Mouse (Mus musculus) midbrain, postnatal 0 days (tissue): ENCODE measurements at regions not wholly inside any gene's neighbourhood (a gene's known extent, or its start where the extent isn't known, plus 50 kb on each side); places are given as distances from the start of the nearest gene placed in this dataset.

Source experiments
- ATAC-seq: fragments of 200-750 bp; cut with Nextera tagmentation; 2 replicates; pipeline ENCODE4 v1.8.0; 2017; ENCODE audit warnings: moderate number of reproducible peaks, mild to moderate bottlenecking, moderate TSS enrichment, moderate library complexity; ENCODE audit not compliant: low FRiP score
- DNase-seq: peaks from one replicate; pipeline ENCODE4 v3.0.0-alpha.2; 2015; ENCODE audit warnings: low spot score
- H3K27ac ChIP-seq: fragments of 300-500 bp; sonication (generic); 2 replicates; pipeline ENCODE4 v1.5.1; 2014; ENCODE audit warnings: low read depth, mild to moderate bottlenecking, low read length, mixed read lengths
- H3K27me3 ChIP-seq: fragments of 300-500 bp; sonication (generic); 2 replicates; pipeline ENCODE4 v1.6.1; 2014; ENCODE audit warnings: low read length, control low read depth, mixed read lengths; ENCODE audit not compliant: insufficient read depth
- H3K36me3 ChIP-seq: fragments of 300-500 bp; sonication (generic); 2 replicates; pipeline ENCODE4 v1.6.1; 2014; ENCODE audit warnings: low read length, control low read depth, mixed read lengths; ENCODE audit not compliant: insufficient read depth
- H3K4me1 ChIP-seq: fragments of 300-500 bp; sonication (generic); 2 replicates; pipeline ENCODE4 v1.6.1; 2014; ENCODE audit warnings: mild to moderate bottlenecking, control low read depth, antibody characterized with exemption, low read length, mixed read lengths; ENCODE audit not compliant: insufficient read depth
- H3K4me2 ChIP-seq: fragments of 300-500 bp; sonication (generic); 2 replicates; pipeline ENCODE4 v1.6.1; 2014; ENCODE audit warnings: low read depth, mild to moderate bottlenecking, low read length, mixed read lengths; ENCODE audit not compliant: poor library complexity, severe bottlenecking
- H3K4me3 ChIP-seq: fragments of 300-500 bp; sonication (generic); 2 replicates; pipeline ENCODE4 v1.5.1; 2014; ENCODE audit warnings: low read depth, mild to moderate bottlenecking, low read length, moderate library complexity
- H3K9ac ChIP-seq: fragments of 300-500 bp; sonication (generic); replicated peaks from 2 replicates; pipeline ENCODE4 v1.6.1; 2014; ENCODE audit warnings: mild to moderate bottlenecking, low read length, moderate library complexity, mixed read lengths; ENCODE audit not compliant: poor library complexity, severe bottlenecking
- H3K9me3 ChIP-seq: fragments of 300-500 bp; sonication (generic); 2 replicates; pipeline ENCODE4 v1.6.1; 2016; ENCODE audit warnings: low read length, control low read depth
- CTCF ChIP-seq: IDR thresholded peaks from 2 replicates; pipeline ENCODE4 v1.5.1; 2016; ENCODE audit warnings: antibody characterized with exemption, mild to moderate bottlenecking
- WGBS: fragments of 180-500 bp; shearing (Covaris S2); extraction: QIAGEN DNeasy Blood & Tissue Kit; methylation state at CpG from one replicate; pipeline ENCODE4 v1.1.7; 2014; 5-methylcytosine and 5-hydroxymethylcytosine counted together

- ATAC-seq = no peak
- H3K36me3 ChIP-seq = no peaks in the 10 kb centered on the region
- no peaks in the 10 kb centered on the region for H3K27me3 ChIP-seq
- 84% methylated on average over 10 of the region's 10 CpGs for WGBS
- H3K4me3 ChIP-seq = no peak overlapping the region
- DNase-seq = no peak
- H3K4me2 ChIP-seq = no peak overlapping the region
- no peak for TF ChIP-seq CTCF
- no peaks in the 10 kb centered on the region for H3K9me3 ChIP-seq
- no peak overlapping the region for H3K27ac ChIP-seq
- H3K9ac ChIP-seq = no peak overlapping the region
- H3K4me1 ChIP-seq = no peaks in the 10 kb centered on the region
Measured at GRCm38 (mm10) chr12:96323061-96323786, 631.2 kb downstream of the Flrt2 start.

DNA sequence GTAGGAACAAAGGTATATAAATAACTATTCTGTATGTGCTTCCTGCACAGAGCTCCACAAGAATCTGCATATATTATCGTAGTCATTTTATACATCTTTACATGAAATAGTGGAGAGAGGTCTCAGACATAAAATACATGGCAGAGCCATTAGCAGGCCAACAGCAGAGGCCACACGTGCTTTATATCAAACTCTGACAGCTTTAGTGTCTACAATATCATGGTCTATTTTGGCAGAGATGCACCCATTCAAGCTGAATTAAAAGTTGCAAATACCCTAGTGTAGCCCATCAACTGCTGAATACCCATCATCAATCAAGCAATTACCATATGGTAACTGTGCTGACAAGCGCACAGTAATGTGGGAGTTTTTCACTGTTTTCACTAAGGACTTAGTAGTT is 659.1 kb downstream of the Flrt2 start:
- Histone ChIP-seq H3K27me3 (no peaks in the 10 kb centered on the region), H3K4me3 (no peak overlapping the region), H3K27ac (no peak overlapping the region), H3K4me1 (no peaks in the 10 kb centered on the region), H3K9me3 (no peaks in the 10 kb centered on the region), H3K9ac (no peak overlapping the region), H3K36me3 (no peaks in the 10 kb centered on the region), H3K4me2 (no peak overlapping the region)
- no peak for TF ChIP-seq CTCF
- 81% methylated on average over 3 of the region's 3 CpGs for WGBS
- DNase-seq (no peak), ATAC-seq (no peak)

GRCm38 (mm10) chr12:96378924-96379323 is 686.9 kb downstream of the Flrt2 start:
- DNase-seq = no peak

DNA sequence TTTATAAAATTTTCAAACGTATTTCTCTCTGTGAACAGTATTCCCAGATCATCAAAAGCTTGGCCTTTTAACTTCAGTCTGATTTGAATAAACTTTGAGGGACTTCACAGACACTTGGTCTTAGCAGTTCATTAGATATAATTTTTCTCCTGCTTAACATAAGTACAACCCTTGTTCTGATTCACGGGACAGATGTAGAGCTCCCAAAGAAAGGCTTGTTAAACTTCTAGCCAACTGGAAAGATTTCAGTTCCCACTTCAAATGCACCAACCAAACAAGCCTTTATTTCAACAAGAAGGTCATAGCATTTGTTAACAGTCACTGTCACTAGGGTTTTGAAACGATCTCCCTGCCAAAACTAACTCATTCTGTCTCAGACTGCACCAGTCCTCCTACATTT is 727.1 kb downstream of the Flrt2 start:
- no peak for ATAC-seq

More at GRCm38 (mm10) chr12:96378924-96379323, 686.9 kb downstream of the Flrt2 start:
- no peak overlapping the region for H3K4me2 ChIP-seq
- no peak for ATAC-seq
- no peak for TF ChIP-seq CTCF
- no peak overlapping the region for H3K27ac ChIP-seq
- 57% methylated on average over 3 of the region's 3 CpGs for WGBS
- H3K36me3 ChIP-seq = no peaks in the 10 kb centered on the region
- H3K4me1 ChIP-seq = no peaks in the 10 kb centered on the region
- H3K9me3 ChIP-seq = no peaks in the 10 kb centered on the region
- H3K27me3 ChIP-seq = no peaks in the 10 kb centered on the region
- H3K4me3 ChIP-seq = no peak overlapping the region
- no peak overlapping the region for H3K9ac ChIP-seq

DNA sequence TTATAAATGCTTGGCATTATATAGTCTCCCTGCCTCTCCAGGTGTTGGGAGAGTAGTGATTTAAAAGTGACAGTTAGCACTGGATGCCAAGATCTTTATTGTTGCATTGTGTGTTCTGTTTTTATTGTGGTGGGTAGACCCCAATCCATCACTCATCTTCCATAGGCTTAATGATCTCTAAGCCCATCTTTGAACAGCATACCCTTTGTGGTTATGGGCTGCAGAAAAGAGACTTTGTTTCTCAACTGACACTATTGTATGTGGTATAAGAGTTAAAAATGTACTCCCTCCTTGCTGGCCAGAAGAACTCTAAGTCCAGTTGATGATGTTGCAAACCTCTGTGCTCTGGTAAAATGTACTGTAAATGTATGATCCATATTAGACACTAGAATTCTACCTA is 727.5 kb downstream of the Flrt2 start:
- ATAC-seq = no peak
- H3K36me3 ChIP-seq = no peaks in the 10 kb centered on the region
- H3K4me3 ChIP-seq = no peak overlapping the region
- no peaks in the 10 kb centered on the region for H3K4me1 ChIP-seq
- H3K27me3 ChIP-seq = no peaks in the 10 kb centered on the region
- no peak for TF ChIP-seq CTCF
- no peak for DNase-seq
- no peak overlapping the region for H3K9ac ChIP-seq
- no peak overlapping the region for H3K4me2 ChIP-seq
- no peak overlapping the region for H3K27ac ChIP-seq
- H3K9me3 ChIP-seq = no peaks in the 10 kb centered on the region

More for the DNA sequence above, 727.1 kb downstream of the Flrt2 start:
- DNase-seq = no peak
- Histone ChIP-seq H3K27me3 (no peaks in the 10 kb centered on the region), H3K36me3 (no peaks in the 10 kb centered on the region), H3K4me2 (no peak overlapping the region), H3K27ac (no peak overlapping the region), H3K4me1 (no peaks in the 10 kb centered on the region), H3K4me3 (no peak overlapping the region), H3K9ac (no peak overlapping the region), H3K9me3 (no peaks in the 10 kb centered on the region)
- WGBS = 66% methylated on average over 3 of the region's 3 CpGs
- no peak for TF ChIP-seq CTCF

DNA sequence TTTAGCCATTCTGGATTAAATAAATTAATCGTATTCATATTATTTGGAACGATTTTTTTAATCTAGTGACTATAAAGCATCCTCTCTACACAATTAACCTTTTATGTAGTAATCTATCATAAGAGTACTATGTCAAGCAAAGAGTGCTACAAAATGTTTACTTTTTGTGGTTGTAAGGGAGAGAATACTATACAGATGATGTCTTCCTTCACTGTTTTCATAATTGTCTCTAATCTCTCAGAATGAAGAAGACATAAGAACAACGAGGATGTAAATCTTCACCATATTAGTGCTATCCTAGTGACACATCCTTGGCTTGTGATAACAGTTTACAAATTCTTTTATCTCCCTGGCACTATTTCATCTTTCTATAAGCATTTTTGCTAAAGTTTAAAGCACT is 735.6 kb downstream of the Flrt2 start:
- Histone ChIP-seq H3K9ac (no peak overlapping the region), H3K27me3 (no peaks in the 10 kb centered on the region), H3K4me3 (no peak overlapping the region), H3K4me2 (no peak overlapping the region), H3K36me3 (no peaks in the 10 kb centered on the region), H3K27ac (no peak overlapping the region), H3K9me3 (no peaks in the 10 kb centered on the region), H3K4me1 (no peaks in the 10 kb centered on the region)
- no peak for DNase-seq
- ATAC-seq = no peak
- 82% methylated on average over 3 of the region's 3 CpGs for WGBS
- no peak for TF ChIP-seq CTCF
